Mouse (Mus musculus) embryonic facial prominence, embryonic 13.5 days (tissue): ENCODE measurements around the gene Rhox2e. TPM values are rescaled to one million over a fixed set of nuclear protein-coding genes. Genes with fewer than 3 reads are reported as not detected.
"Not testable (repeated sequence)": the region's sequence is repeated elsewhere in the genome, so short reads cannot be mapped to it uniquely, and the experiment has no call there.

ENCODE experiments used
- ATAC-seq: fragments of 200-750 bp; cut with Nextera tagmentation; 2 replicates; pipeline ENCODE4 v1.8.0; 2017; ENCODE audit warnings: low read depth; ENCODE audit not compliant: insufficient number of reproducible peaks, insufficient read depth, low FRiP score, low TSS enrichment
- H3K27ac ChIP-seq: fragments of 300-500 bp; sonication (generic); 2 replicates; pipeline ENCODE4 v1.5.1; 2015; ENCODE audit warnings: moderate library complexity, mild to moderate bottlenecking, inconsistent platforms
- H3K27me3 ChIP-seq: fragments of 300-500 bp; sonication (generic); 2 replicates; pipeline ENCODE4 v1.6.1; 2015; ENCODE audit warnings: mild to moderate bottlenecking, inconsistent platforms
- H3K36me3 ChIP-seq: fragments of 300-500 bp; sonication (generic); 2 replicates; pipeline ENCODE4 v1.6.1; 2015; ENCODE audit warnings: mild to moderate bottlenecking, inconsistent platforms
- H3K4me1 ChIP-seq: fragments of 300-500 bp; sonication (generic); 2 replicates; pipeline ENCODE4 v1.6.1; 2015; ENCODE audit warnings: inconsistent platforms
- H3K4me2 ChIP-seq: fragments of 300-500 bp; sonication (generic); 2 replicates; pipeline ENCODE4 v1.6.1; 2015; ENCODE audit warnings: moderate library complexity, mild to moderate bottlenecking, inconsistent platforms
- H3K4me3 ChIP-seq: fragments of 300-500 bp; sonication (generic); 2 replicates; pipeline ENCODE4 v1.5.1; 2015; ENCODE audit warnings: mild to moderate bottlenecking, inconsistent platforms
- H3K9ac ChIP-seq: fragments of 300-500 bp; sonication (generic); 2 replicates; pipeline ENCODE4 v1.6.1; 2015; ENCODE audit warnings: mild to moderate bottlenecking, inconsistent platforms
- H3K9me3 ChIP-seq: fragments of 300-500 bp; sonication (generic); 2 replicates; pipeline ENCODE4 v1.6.1; 2016; ENCODE audit warnings: inconsistent platforms
- WGBS: fragments of 180-500 bp; shearing (Covaris S2); methylation state at CpG from one replicate; pipeline ENCODE4 v1.1.7; 2015; ENCODE audit warnings: mixed read lengths; 5-methylcytosine and 5-hydroxymethylcytosine counted together
- polyA plus RNA-seq: library from polyadenylated mRNA; unstranded; fragments of >200 nt; fragmentation: Nextera tagmentation; extraction: Ambion mirVana; gene quantifications from 2 replicates; pipeline ENCODE4 v1.2.1, GENCODE M21; 2015

The Rhox2e gene
- not detected in 2 replicates for polyA plus RNA-seq

GRCm38 (mm10) chrX:37530152-37530551 is at the start of gene Rhox2e:
Gene Rhox2e (plus strand): TSS chrX:37530452.
- H3K36me3 ChIP-seq, H3K4me1 ChIP-seq, H3K27me3 ChIP-seq, H3K4me3 ChIP-seq, H3K9ac ChIP-seq, H3K4me2 ChIP-seq, H3K27ac ChIP-seq, ATAC-seq, H3K9me3 ChIP-seq: not testable (repeated sequence)
- 88% methylated on average over 2 of the region's 8 CpGs for WGBS

- H3K36me3 ChIP-seq, H3K4me3 ChIP-seq, ATAC-seq, H3K27me3 ChIP-seq, H3K27ac ChIP-seq, H3K9ac ChIP-seq, H3K4me1 ChIP-seq, H3K4me2 ChIP-seq, H3K9me3 ChIP-seq: not testable (repeated sequence)
- 93% methylated on average over 16 of the region's 18 CpGs for WGBS
These were observed 16.2 kb upstream of the Rhox2e start, which contains the start of gene Rhox4d for GRCm38 (mm10) chrX:37514059-37514458. Gene Rhox4d (plus strand): TSS chrX:37514359.

DNA sequence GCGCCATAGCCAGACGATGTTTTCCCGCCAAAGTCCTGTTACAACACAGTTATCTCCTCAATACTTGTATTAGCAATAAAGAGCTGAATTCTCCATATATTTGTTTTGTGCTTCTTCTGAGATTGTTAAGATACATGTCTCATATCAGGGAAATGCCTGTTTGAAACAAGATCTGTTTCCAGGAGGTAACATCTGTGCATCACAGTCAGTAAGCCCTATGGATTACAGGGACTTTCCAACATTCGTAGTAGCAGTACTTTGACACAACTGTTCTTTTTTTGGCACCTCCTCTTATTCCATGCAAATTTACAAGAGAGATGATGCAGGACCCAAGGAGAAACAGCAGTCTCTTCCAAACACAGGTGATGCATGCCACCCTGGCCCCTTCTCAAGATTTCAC is 11.5 kb downstream of the Rhox2e start, which contains the start of gene Rhox3e:
Gene Rhox3e (plus strand): TSS at position 301 of the 400 bp plus-strand sequence.
- H3K4me2 ChIP-seq, H3K9me3 ChIP-seq, H3K9ac ChIP-seq, ATAC-seq, H3K4me3 ChIP-seq, H3K27me3 ChIP-seq, H3K27ac ChIP-seq, H3K4me1 ChIP-seq, H3K36me3 ChIP-seq: not testable (repeated sequence)
- WGBS = 73% methylated on average over 1 of the region's 4 CpGs

DNA sequence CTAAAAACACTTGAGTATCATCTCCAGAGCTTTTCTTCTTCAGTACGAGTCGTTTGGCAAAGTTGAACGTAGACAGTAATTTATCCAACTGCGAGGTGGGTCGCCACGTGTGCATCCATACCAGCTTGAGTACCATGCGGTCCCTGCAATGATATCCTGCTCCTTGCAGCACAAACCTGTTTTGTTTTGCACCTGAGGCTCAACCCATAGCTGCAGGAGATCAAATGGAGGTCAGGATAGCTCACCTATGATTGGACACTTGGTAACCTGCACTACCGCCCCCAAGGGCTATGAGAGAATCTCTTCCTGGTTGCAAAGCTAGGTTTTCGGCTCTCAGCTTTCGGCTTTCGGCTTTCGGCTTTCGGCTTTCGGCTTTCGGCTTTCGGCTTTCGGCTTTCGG is 26.9 kb downstream of the Rhox2e start, which contains the start of gene Rhox4e:
Gene Rhox4e (plus strand): TSS at position 301 of the 400 bp plus-strand sequence.
- not testable (repeated sequence) for ATAC-seq, H3K4me2 ChIP-seq, H3K27ac ChIP-seq, H3K9me3 ChIP-seq, H3K4me1 ChIP-seq, H3K4me3 ChIP-seq, H3K36me3 ChIP-seq, H3K9ac ChIP-seq, H3K27me3 ChIP-seq
- WGBS = 95% methylated on average over 10 of the region's 18 CpGs

DNA sequence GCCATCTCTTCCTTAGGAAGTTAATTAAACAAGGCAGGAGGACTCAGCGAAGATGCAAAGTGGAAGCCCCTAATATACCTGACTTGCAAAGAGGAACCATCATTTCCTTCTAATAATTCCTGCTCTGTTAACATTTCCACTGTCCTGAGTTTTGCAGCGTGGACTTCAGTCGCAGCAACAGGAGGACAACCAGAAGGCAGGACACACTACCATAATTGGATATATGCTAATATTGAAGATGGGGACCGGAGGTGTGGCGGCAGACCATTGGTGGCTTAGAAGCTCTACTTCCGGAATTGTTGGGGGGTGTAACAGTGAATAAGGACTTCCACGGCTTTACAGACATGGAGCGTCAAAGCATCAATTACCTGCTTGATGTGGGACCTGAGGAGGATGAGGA is 40.9 kb downstream of the Rhox2e start, which contains the start of gene Rhox2f:
Gene Rhox2f (plus strand): TSS at position 301 of the 400 bp plus-strand sequence.
- H3K4me3 ChIP-seq, H3K9ac ChIP-seq, H3K27ac ChIP-seq, H3K9me3 ChIP-seq, H3K36me3 ChIP-seq, H3K27me3 ChIP-seq, H3K4me1 ChIP-seq, ATAC-seq, H3K4me2 ChIP-seq: not testable (repeated sequence)
- WGBS = 85% methylated on average over 8 of the region's 8 CpGs

DNA sequence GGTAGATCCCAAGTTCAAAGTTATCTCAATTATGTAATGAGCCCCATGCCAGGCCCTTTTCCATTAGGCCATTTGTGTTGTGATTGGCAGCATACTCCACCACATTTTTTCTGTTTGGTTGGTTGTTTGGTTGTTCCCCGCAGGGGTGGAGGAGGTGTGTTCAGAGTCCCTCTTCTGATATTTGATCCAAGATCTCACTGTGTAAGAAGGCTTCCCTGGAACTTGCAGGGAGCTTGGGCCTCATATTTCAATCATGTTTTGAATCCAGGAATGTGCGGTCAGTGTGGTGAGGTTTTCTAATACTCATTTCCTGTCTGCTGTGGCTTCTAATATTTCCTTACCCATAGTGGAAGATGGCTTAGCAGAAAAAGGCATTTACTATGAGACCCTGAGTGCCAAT is 42.4 kb downstream of the Rhox2e start:
- H3K4me2 ChIP-seq, H3K27me3 ChIP-seq, H3K9me3 ChIP-seq, H3K9ac ChIP-seq, ATAC-seq, H3K4me3 ChIP-seq, H3K27ac ChIP-seq, H3K4me1 ChIP-seq, H3K36me3 ChIP-seq: not testable (repeated sequence)
- 29% methylated on average over 2 of the region's 2 CpGs for WGBS

- not testable (repeated sequence) for H3K9me3 ChIP-seq, H3K27ac ChIP-seq, H3K36me3 ChIP-seq, H3K9ac ChIP-seq, H3K4me2 ChIP-seq, ATAC-seq, H3K4me3 ChIP-seq, H3K4me1 ChIP-seq, H3K27me3 ChIP-seq
These were observed 50.4 kb downstream of the Rhox2e start, which contains the start of gene Rhox3f for GRCm38 (mm10) chrX:37580692-37581091. Gene Rhox3f (plus strand): TSS chrX:37580992.

Other genes starting within 250 kb of the Rhox2e start
- gene Rhox3a2, start 150.4 kb upstream of the Rhox2e start, polyA plus RNA-seq = not detected in 2 replicates
- 1.7 TPM in 1 of 2 replicates, not detected in the other for gene Rhox4a2, start 139.6 kb upstream of the Rhox2e start, polyA plus RNA-seq
- gene Rhox2b, start 118.4 kb upstream of the Rhox2e start, polyA plus RNA-seq = not detected in 2 replicates
- gene Rhox4b, start 98.0 kb upstream of the Rhox2e start, polyA plus RNA-seq = 0.87 TPM in 1 of 2 replicates, not detected in the other
- 0.45 TPM in 1 of 2 replicates, not detected in the other for gene Rhox2c, start 76.8 kb upstream of the Rhox2e start, polyA plus RNA-seq
- not detected in 2 replicates for gene Rhox3c, start 71.9 kb upstream of the Rhox2e start, polyA plus RNA-seq
- gene Rhox4c, start 50.1 kb upstream of the Rhox2e start, polyA plus RNA-seq = not detected in 2 replicates
- gene Rhox2d, start 37.0 kb upstream of the Rhox2e start, polyA plus RNA-seq = not detected in 2 replicates
- gene Rhox4d, start 16.1 kb upstream of the Rhox2e start, polyA plus RNA-seq = 0.62 TPM in 1 of 2 replicates, not detected in the other
- gene Rhox3e, start 11.6 kb downstream of the Rhox2e start, polyA plus RNA-seq = not detected in 2 replicates
- gene Rhox4e, start 27.0 kb downstream of the Rhox2e start, polyA plus RNA-seq = 0.70 TPM in 1 of 2 replicates, not detected in the other
- gene Rhox2f, start 41.0 kb downstream of the Rhox2e start, polyA plus RNA-seq = not detected in 2 replicates
- not detected in 2 replicates for gene Rhox3f, start 50.5 kb downstream of the Rhox2e start, polyA plus RNA-seq
- gene Rhox4f, start 77.3 kb downstream of the Rhox2e start, polyA plus RNA-seq = not detected in 2 replicates
- not detected in 2 replicates for gene Rhox3g, start 98.2 kb downstream of the Rhox2e start, polyA plus RNA-seq
- gene Rhox2g, start 113.0 kb downstream of the Rhox2e start, polyA plus RNA-seq = not detected in 2 replicates
- gene Rhox4g, start 120.9 kb downstream of the Rhox2e start, polyA plus RNA-seq = not detected in 2 replicates
- gene Rhox3h, start 138.3 kb downstream of the Rhox2e start, polyA plus RNA-seq = not detected in 2 replicates
- gene Rhox2h, start 142.8 kb downstream of the Rhox2e start, polyA plus RNA-seq = not detected in 2 replicates